Mouse (Mus musculus): Measurements from ENCODE around the gene B430305J03Rik. TPM values are rescaled to one million over a fixed set of nuclear protein-coding genes. Genes with fewer than 3 reads are reported as not detected.

The B430305J03Rik gene
- polyA plus RNA-seq, 1 experiment = 0.58 TPM

- TF ChIP-seq POLR2A (IDR thresholded peaks at IDR 0.05; ENCODE audit: control insufficient read depth, extremely low read depth, insufficient read depth, low read length, poor library complexity) (no peak), CTCF (IDR thresholded peaks at IDR 0.05; ENCODE audit: borderline replicate concordance, control insufficient read depth, extremely low read depth, insufficient read depth, low read length, poor library complexity) (no peak)
- Histone ChIP-seq H3K27me3 (ENCODE audit: control insufficient read depth, insufficient read depth, low read length) (no peaks in the 10 kb centered on the region), H3K36me3 (ENCODE audit: control insufficient read depth, insufficient read depth, low read length) (no peaks in the 10 kb centered on the region), H3K4me1 (replicated peaks; ENCODE audit: control insufficient read depth, insufficient read depth, low read length) (peaks cover 7% of the 10 kb centered on the region), H3K4me3 (ENCODE audit: control insufficient read depth, insufficient read depth, low read length) (no peak overlapping the region), H3K27ac (ENCODE audit: control insufficient read depth, insufficient read depth, low read length) (no peak overlapping the region)
- DNase-seq = no peak
- WGBS = 14% methylated on average over 7 of the region's 7 CpGs
Measured at GRCm38 (mm10) chr3:61358756-61359293, 6.9 kb downstream of the B430305J03Rik start.

- Histone ChIP-seq H3K27me3 (ENCODE audit: control insufficient read depth, insufficient read depth, low read length) (no peaks in the 10 kb centered on the region), H3K27ac (ENCODE audit: control insufficient read depth, insufficient read depth, low read length) (no peak overlapping the region), H3K4me3 (ENCODE audit: control insufficient read depth, insufficient read depth, low read length) (no peak overlapping the region), H3K4me1 (replicated peaks; ENCODE audit: control insufficient read depth, insufficient read depth, low read length) (peaks cover 6% of the 10 kb centered on the region), H3K36me3 (ENCODE audit: control insufficient read depth, insufficient read depth, low read length) (no peaks in the 10 kb centered on the region)
- DNase-seq = no peak
- TF ChIP-seq CTCF (IDR thresholded peaks at IDR 0.05; ENCODE audit: borderline replicate concordance, control insufficient read depth, extremely low read depth, insufficient read depth, low read length, poor library complexity) (no peak), POLR2A (IDR thresholded peaks at IDR 0.05; ENCODE audit: control insufficient read depth, extremely low read depth, insufficient read depth, low read length, poor library complexity) (no peak)
- WGBS = 21% methylated on average over 6 of the region's 6 CpGs
Measured at GRCm38 (mm10) chr3:61358107-61358506, 7.6 kb downstream of the B430305J03Rik start.

- Histone ChIP-seq H3K4me3 (ENCODE audit: control insufficient read depth, insufficient read depth, low read length) (no peak overlapping the region), H3K36me3 (ENCODE audit: control insufficient read depth, insufficient read depth, low read length) (no peaks in the 10 kb centered on the region), H3K27ac (ENCODE audit: control insufficient read depth, insufficient read depth, low read length) (no peak overlapping the region), H3K4me1 (replicated peaks; ENCODE audit: control insufficient read depth, insufficient read depth, low read length) (0 out of 2 replicates have a peak, but pooled peaks cover 2% of the 10 kb centered on the region), H3K27me3 (ENCODE audit: control insufficient read depth, insufficient read depth, low read length) (no peaks in the 10 kb centered on the region)
- 60% methylated on average over 1 of the region's 1 CpGs for WGBS
- DNase-seq = no peak
- TF ChIP-seq CTCF (IDR thresholded peaks at IDR 0.05; ENCODE audit: borderline replicate concordance, control insufficient read depth, extremely low read depth, insufficient read depth, low read length, poor library complexity) (no peak), POLR2A (IDR thresholded peaks at IDR 0.05; ENCODE audit: control insufficient read depth, extremely low read depth, insufficient read depth, low read length, poor library complexity) (no peak)
Measured at GRCm38 (mm10) chr3:61355464-61355863, 10.3 kb downstream of the B430305J03Rik start.

- Histone ChIP-seq H3K27ac (ENCODE audit: control insufficient read depth, insufficient read depth, low read length) (no peak overlapping the region), H3K27me3 (ENCODE audit: control insufficient read depth, insufficient read depth, low read length) (no peaks in the 10 kb centered on the region), H3K36me3 (ENCODE audit: control insufficient read depth, insufficient read depth, low read length) (no peaks in the 10 kb centered on the region), H3K4me1 (replicated peaks; ENCODE audit: control insufficient read depth, insufficient read depth, low read length) (no peaks in the 10 kb centered on the region), H3K4me3 (ENCODE audit: control insufficient read depth, insufficient read depth, low read length) (no peak overlapping the region)
- no peak for DNase-seq
- 94% methylated on average over 1 of the region's 1 CpGs for WGBS
- no peak for TF ChIP-seq CTCF (IDR thresholded peaks at IDR 0.05; ENCODE audit: borderline replicate concordance, control insufficient read depth, extremely low read depth, insufficient read depth, low read length, poor library complexity)
- no peak for TF ChIP-seq POLR2A (IDR thresholded peaks at IDR 0.05; ENCODE audit: control insufficient read depth, extremely low read depth, insufficient read depth, low read length, poor library complexity)
Measured at GRCm38 (mm10) chr3:61349433-61349832, 16.3 kb downstream of the B430305J03Rik start.

GRCm38 (mm10) chr3:61348036-61348614, 17.6 kb downstream of the B430305J03Rik start:
- H3K27me3 ChIP-seq (ENCODE audit: control insufficient read depth, insufficient read depth, low read length) = no peaks in the 10 kb centered on the region
- no peaks in the 10 kb centered on the region for H3K36me3 ChIP-seq (ENCODE audit: control insufficient read depth, insufficient read depth, low read length)
- no peak overlapping the region for H3K4me3 ChIP-seq (ENCODE audit: control insufficient read depth, insufficient read depth, low read length)
- no peaks in the 10 kb centered on the region for H3K4me1 ChIP-seq (replicated peaks; ENCODE audit: control insufficient read depth, insufficient read depth, low read length)
- H3K27ac ChIP-seq (ENCODE audit: control insufficient read depth, insufficient read depth, low read length) = no peak overlapping the region
- no peak for TF ChIP-seq POLR2A (IDR thresholded peaks at IDR 0.05; ENCODE audit: control insufficient read depth, extremely low read depth, insufficient read depth, low read length, poor library complexity)
- no peak for TF ChIP-seq CTCF (IDR thresholded peaks at IDR 0.05; ENCODE audit: borderline replicate concordance, control insufficient read depth, extremely low read depth, insufficient read depth, low read length, poor library complexity)
- no peak for DNase-seq
- 86% methylated on average over 4 of the region's 4 CpGs for WGBS

- TF ChIP-seq POLR2A (IDR thresholded peaks at IDR 0.05; ENCODE audit: control insufficient read depth, extremely low read depth, insufficient read depth, low read length, poor library complexity) (no peak), CTCF (IDR thresholded peaks at IDR 0.05; ENCODE audit: borderline replicate concordance, control insufficient read depth, extremely low read depth, insufficient read depth, low read length, poor library complexity) (no peak)
- Histone ChIP-seq H3K27me3 (ENCODE audit: control insufficient read depth, insufficient read depth, low read length) (no peaks in the 10 kb centered on the region), H3K4me3 (ENCODE audit: control insufficient read depth, insufficient read depth, low read length) (no peak overlapping the region), H3K36me3 (ENCODE audit: control insufficient read depth, insufficient read depth, low read length) (no peaks in the 10 kb centered on the region), H3K4me1 (replicated peaks; ENCODE audit: control insufficient read depth, insufficient read depth, low read length) (no peaks in the 10 kb centered on the region), H3K27ac (ENCODE audit: control insufficient read depth, insufficient read depth, low read length) (no peak overlapping the region)
- DNase-seq = no peak
- WGBS = 33% methylated on average over 1 of the region's 1 CpGs
Measured at GRCm38 (mm10) chr3:61345636-61346035, 20.1 kb downstream of the B430305J03Rik start.

All from thymus, adult 2 months (tissue).